25 mouse cellular contexts compared by ENCODE assay signal in the genomic region with DNA sequence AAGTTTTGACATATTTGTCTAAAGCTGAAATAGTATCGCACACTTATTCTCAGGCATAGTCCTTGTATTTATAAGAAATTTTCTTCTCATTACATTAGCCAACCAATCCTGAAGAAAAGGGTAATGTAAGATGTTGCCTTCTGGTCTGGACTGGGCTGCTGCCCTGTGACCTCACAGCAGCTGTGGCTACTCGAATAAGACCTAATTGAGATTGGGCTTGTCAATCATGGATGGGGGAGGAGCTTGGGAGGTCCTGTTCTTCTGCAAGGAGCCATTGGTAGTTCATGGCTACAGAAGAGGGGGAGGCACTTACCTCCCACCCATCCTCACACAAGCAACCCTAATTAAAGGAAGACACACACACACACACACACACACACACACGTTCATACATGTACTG. TPM values are rescaled to one million over a fixed set of nuclear protein-coding genes. Genes with fewer than 3 reads are reported as not detected.
DNase-seq lines count a peak whose midpoint lies in the region; ATAC-seq lines count a peak whose summit lies in the region.
"Had no signal": no experiment of that assay in that cellular context is flagged by ENCODE, and none has a peak within 500 bp of the region (broad histone marks: within the 10 kb centered on the region; RNA-seq: fewer than 3 reads in every experiment).

No protein-coding gene starts in this region.

- no peaks in the 10 kb centered on the region for H3K36me3 ChIP-seq in hindbrain, embryonic 10.5 days
- no peaks in the 10 kb centered on the region for H3K36me3 ChIP-seq in hindbrain, embryonic 11.5 days (ENCODE audit: control insufficient read depth, insufficient read depth, low read length)
- no peaks in the 10 kb centered on the region for H3K36me3 ChIP-seq in kidney, embryonic 14.5 days (ENCODE audit: control insufficient read depth, insufficient read depth, low read length)
- H3K36me3 ChIP-seq: heart, embryonic 15.5 days; hindbrain, embryonic 12.5 days had no signal

- DNase-seq in hindbrain, embryonic 10.5 days (ENCODE audit: low spot score): peak; percentile 28
- no peak for DNase-seq in hindbrain, embryonic 11.5 days (ENCODE audit: low spot score)
- peak; percentile 52 for DNase-seq in embryo, embryonic 10.5 days (ENCODE audit: low spot score)
- peak; percentile 71 for DNase-seq in lung, postnatal 10 days
- peak; percentile 43 to 69 for DNase-seq in lung, postnatal 4 days
- no peak for DNase-seq in left cerebral cortex, postnatal 10 days (ENCODE audit: extremely low spot score in 1 of 2, low spot score in 2 of 2)
- DNase-seq in adrenal gland, adult (ENCODE audit: inconsistent age in 2 of 2, low spot score in 1 of 2): no peak
- DNase-seq: adrenal gland, adult 2 months; adrenal gland, postnatal 25 days; cerebellum, adult 18-20 months; cerebellum, adult 9-11 months; gastrocnemius, adult 2 months; gastrocnemius, postnatal 25 days; heart, adult 11 months; heart, postnatal 14 days had no signal

- intact Hi-C loops in left cerebral cortex, postnatal 10 days (cut with DNase I): no loop called here

- H3K9me3 ChIP-seq in hindbrain, embryonic 10.5 days: no peaks in the 10 kb centered on the region
- no peaks in the 10 kb centered on the region for H3K9me3 ChIP-seq in hindbrain, embryonic 11.5 days (ENCODE audit: control insufficient read depth, low read length)
- no peaks in the 10 kb centered on the region for H3K9me3 ChIP-seq in kidney, embryonic 14.5 days (ENCODE audit: control insufficient read depth, low read length)
- H3K9me3 ChIP-seq: embryonic facial prominence, embryonic 10.5 days; forebrain, embryonic 13.5 days; heart, embryonic 15.5 days; hindbrain, embryonic 12.5 days had no signal

- 71% methylated on average over 3 of the region's 3 CpGs for WGBS in hindbrain, embryonic 10.5 days
- 72% methylated on average over 3 of the region's 3 CpGs for WGBS in hindbrain, embryonic 11.5 days
- 72% methylated on average over 3 of the region's 3 CpGs for WGBS in kidney, embryonic 14.5 days

- 0 out of 2 replicates have a peak, but pooled peaks cover 5% of the 10 kb centered on the region for H3K4me1 ChIP-seq in hindbrain, embryonic 10.5 days (replicated peaks)
- no peaks in the 10 kb centered on the region for H3K4me1 ChIP-seq in hindbrain, embryonic 11.5 days (replicated peaks; ENCODE audit: control insufficient read depth, insufficient read depth, low read length)
- H3K4me1 ChIP-seq in kidney, embryonic 14.5 days (ENCODE audit: control insufficient read depth, insufficient read depth, low read length): no peaks in the 10 kb centered on the region
- H3K4me1 ChIP-seq: forebrain, embryonic 13.5 days; hindbrain, embryonic 12.5 days had no signal

- no peaks in the 10 kb centered on the region for H3K27me3 ChIP-seq in hindbrain, embryonic 10.5 days (ENCODE audit: insufficient read depth, poor library complexity, severe bottlenecking)
- no peaks in the 10 kb centered on the region for H3K27me3 ChIP-seq in hindbrain, embryonic 11.5 days (ENCODE audit: control insufficient read depth, insufficient read depth, low read length)
- no peaks in the 10 kb centered on the region for H3K27me3 ChIP-seq in kidney, embryonic 14.5 days (ENCODE audit: control insufficient read depth, insufficient read depth, low read length)
- H3K27me3 ChIP-seq: forebrain, embryonic 13.5 days; heart, embryonic 15.5 days; hindbrain, embryonic 12.5 days had no signal

- no peak overlapping the region for H3K4me3 ChIP-seq in hindbrain, embryonic 10.5 days
- no peak overlapping the region for H3K4me3 ChIP-seq in hindbrain, embryonic 11.5 days (ENCODE audit: low read depth, low read length)
- no peak overlapping the region for H3K4me3 ChIP-seq in kidney, embryonic 14.5 days (ENCODE audit: low read length)
- H3K4me3 ChIP-seq: embryonic facial prominence, embryonic 10.5 days; forebrain, embryonic 13.5 days; gastrocnemius, adult 2 months; heart, embryonic 15.5 days; hindbrain, embryonic 12.5 days had no signal

- no peak overlapping the region for H3K4me2 ChIP-seq in hindbrain, embryonic 11.5 days (replicated peaks; ENCODE audit: low read depth, low read length)
- H3K4me2 ChIP-seq in kidney, embryonic 14.5 days (replicated peaks; ENCODE audit: low read depth, low read length): no peak overlapping the region
- H3K4me2 ChIP-seq: forebrain, embryonic 13.5 days; heart, embryonic 11.5 days; heart, embryonic 15.5 days; hindbrain, embryonic 12.5 days had no signal

- no peak overlapping the region for H3K27ac ChIP-seq in hindbrain, embryonic 10.5 days
- H3K27ac ChIP-seq in hindbrain, embryonic 11.5 days (ENCODE audit: low read depth, low read length): no peak overlapping the region
- no peak overlapping the region for H3K27ac ChIP-seq in kidney, embryonic 14.5 days (ENCODE audit: low read depth, low read length)
- H3K27ac ChIP-seq: embryonic facial prominence, embryonic 10.5 days; forebrain, embryonic 13.5 days; gastrocnemius, adult 2 months; hindbrain, embryonic 12.5 days had no signal

- no peak overlapping the region for H3K9ac ChIP-seq in hindbrain, embryonic 11.5 days (ENCODE audit: low read depth, low read length)
- no peak overlapping the region for H3K9ac ChIP-seq in kidney, embryonic 14.5 days (ENCODE audit: low read depth, low read length)
- H3K9ac ChIP-seq: forebrain, embryonic 13.5 days; heart, embryonic 15.5 days; hindbrain, embryonic 12.5 days had no signal

- no peak for ATAC-seq in hindbrain, embryonic 11.5 days (ENCODE audit: low FRiP score)
- no peak for ATAC-seq in kidney, embryonic 14.5 days (ENCODE audit: low FRiP score, low TSS enrichment)
- ATAC-seq: activated CD4-positive, CD25-positive, alpha-beta regulatory T cell, adult 4 months; forebrain, embryonic 13.5 days; inflammation-experienced regulatory T-cells, adult 6 months; Patski had no signal

RNA-seq across cellular contexts. Expression of a gene that starts 27.1 kb away (rescaled TPM):
- polyA plus RNA-seq in hindbrain, embryonic 10.5 days (2016; fragmentation: Nextera tagmentation; extraction: Ambion mirVana): 52.8 and 77.1 TPM in 2 replicates
- polyA plus RNA-seq in hindbrain, embryonic 11.5 days (2014; fragmentation: Nextera tagmentation; extraction: Ambion mirVana): 47.7 and 72.3 TPM in 2 replicates
- total RNA-seq in left cerebral cortex, postnatal 10 days (2021): 10 to 100 TPM; 46.6 to 49.5 TPM
- 5.8 and 8.5 TPM in 2 replicates for polyA plus RNA-seq in kidney, embryonic 14.5 days (2014; fragmentation: Nextera tagmentation; extraction: Ambion mirVana)
- total RNA-seq: MEL had no signal

Comparison
In these comparisons a context has a peak if more than half of its experiments do, and no peak if none do; other contexts are left out.
1. DNase-seq: peak in hindbrain, embryonic 10.5 days (single experiment), embryo, embryonic 10.5 days (single experiment), lung, postnatal 10 days (single experiment) and lung, postnatal 4 days (2 of 2); none in hindbrain, embryonic 11.5 days (single experiment), left cerebral cortex, postnatal 10 days (0 of 2) and adrenal gland, adult (0 of 2).